Mouse (Mus musculus) left cerebral cortex, postnatal 36 days (tissue): ENCODE results near the gene Prokr2. TPM values are rescaled to one million over a fixed set of nuclear protein-coding genes. Genes with fewer than 3 reads are reported as not detected.
A peak's percentile ranks its signal among the peaks of the same experiment; 100 is the strongest.
"Not testable (repeated sequence)": the region's sequence is repeated elsewhere in the genome, so short reads cannot be mapped to it uniquely, and the experiment has no call there.

Source experiments
- DNase-seq, 2 experiments: peaks; one replicate each; pipeline ENCODE4 v3.0.0; 2021 to 2022; ENCODE audit warnings: low spot score in 2 of 2, mixed read lengths in 1 of 2
- intact Hi-C: fragments of 180-260 bp; cut with DNase I; formaldehyde crosslinking; loops from one replicate; pipeline ENCODE4 v1.15.1; 2025
- total RNA-seq, 2 experiments: library from RNA; stranded (reverse); gene quantifications; 2 replicates each; pipeline ENCODE4 v1.2.3; 2021

The Prokr2 gene
- total RNA-seq, 2 experiments from 2014 or later = 1.0 to 4.5 TPM

GRCm38 (mm10) chr2:132292083-132292482, 93.2 kb downstream of the Prokr2 start:
- peak in 1 of 2 experiments; percentile 47 for DNase-seq
- intact Hi-C loops = no loop called here

GRCm38 (mm10) chr2:132291265-132291664, 94.0 kb downstream of the Prokr2 start:
- intact Hi-C loops = no loop called here
- DNase-seq = no peak

GRCm38 (mm10) chr2:132290808-132291207, 94.4 kb downstream of the Prokr2 start:
- DNase-seq = no peak
- intact Hi-C loops = no loop called here

DNA sequence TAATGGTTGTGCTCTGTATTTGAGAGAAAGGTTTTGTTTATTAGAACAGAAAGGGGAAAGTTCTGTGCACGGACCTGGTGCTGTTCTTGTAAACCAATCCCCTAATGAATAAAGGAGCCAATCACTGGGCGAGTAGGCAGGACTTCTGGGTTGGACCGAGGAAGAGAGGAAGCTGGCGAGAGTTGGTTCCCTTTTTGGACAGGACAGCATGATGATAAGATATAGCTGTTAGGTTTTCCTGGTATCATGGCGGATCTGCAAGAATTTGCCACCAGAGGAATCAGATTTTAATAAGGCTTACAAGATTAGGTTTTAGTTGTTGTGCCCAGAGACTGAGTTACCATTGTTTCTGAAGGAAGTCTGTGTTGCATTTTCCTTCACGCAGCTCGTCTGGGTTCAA, 96.0 kb downstream of the Prokr2 start:
- intact Hi-C loops, DNase-seq: not testable (repeated sequence)

Other genes with a start within 250 kb of the Prokr2 start
- 100 to 1,000 TPM; 150 to 153 TPM for gene Slc23a2, start 240.3 kb downstream of the Prokr2 start, total RNA-seq
- 10 to 100 TPM; 29.5 to 34.9 TPM for gene Tmem230, start 137.6 kb downstream of the Prokr2 start, total RNA-seq
- 10 to 100 TPM; 41.0 to 49.3 TPM for gene Pcna, start 132.1 kb downstream of the Prokr2 start, total RNA-seq
- gene Cds2, start 122.3 kb downstream of the Prokr2 start, total RNA-seq = 100 to 1,000 TPM; 245 to 264 TPM
- gene Gpcpd1, start 202.3 kb upstream of the Prokr2 start, total RNA-seq = 10 to 100 TPM; 92.9 to 94.2 TPM